Mouse (Mus musculus) retina, postnatal 7 days (tissue): ENCODE measurements at regions not wholly inside any gene's neighbourhood (a gene's known extent, or its start where the extent isn't known, plus 50 kb on each side); places are given as distances from the start of the nearest gene placed in this dataset.
"Not testable (repeated sequence)": the region's sequence is repeated elsewhere in the genome, so short reads cannot be mapped to it uniquely, and the experiment has no call there.

Source experiments
- DNase-seq: peaks from one replicate; pipeline ENCODE4 v3.0.0-alpha.2; 2012; ENCODE audit warnings: low read depth, low spot score

- not testable (repeated sequence) for DNase-seq
These were observed 235.4 kb upstream of the Cts3 start for GRCm38 (mm10) chr13:61805300-61805699.

DNA sequence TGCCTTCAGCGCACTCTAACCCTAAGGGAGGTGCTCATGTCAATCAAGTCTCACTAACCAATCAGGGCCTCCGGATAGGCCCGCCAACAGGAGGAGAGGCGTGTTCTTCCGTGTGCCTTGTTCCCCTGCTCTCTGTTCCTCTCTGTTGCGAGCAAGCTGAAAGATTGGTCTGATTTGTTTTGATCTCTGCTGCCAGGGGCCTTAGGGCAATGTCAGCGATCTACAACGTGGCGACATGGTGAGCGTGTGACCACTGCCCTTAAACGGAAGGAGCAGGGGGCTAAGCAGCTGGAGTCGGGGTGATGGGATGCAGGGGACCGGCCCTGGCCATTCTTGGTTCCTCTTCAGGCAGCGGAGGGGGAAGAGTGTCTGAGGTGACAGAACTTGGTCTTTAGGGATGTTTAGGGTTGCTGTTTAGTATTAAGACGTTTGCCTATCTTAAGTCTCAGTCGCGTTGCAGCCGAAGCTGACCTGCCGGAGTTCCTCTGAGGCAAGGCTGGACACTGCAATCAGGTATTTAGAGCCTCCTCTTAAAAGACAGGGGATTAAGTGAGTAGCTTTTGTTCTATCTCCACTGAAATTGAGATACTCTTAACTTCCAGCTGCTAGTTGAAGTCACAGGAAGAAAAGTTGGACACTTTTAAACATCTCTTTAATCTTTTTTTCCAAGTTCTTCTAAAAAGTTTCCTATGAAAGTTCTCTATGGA, 234.4 kb upstream of the Cts3 start:
- peak; percentile 8 for DNase-seq

DNA sequence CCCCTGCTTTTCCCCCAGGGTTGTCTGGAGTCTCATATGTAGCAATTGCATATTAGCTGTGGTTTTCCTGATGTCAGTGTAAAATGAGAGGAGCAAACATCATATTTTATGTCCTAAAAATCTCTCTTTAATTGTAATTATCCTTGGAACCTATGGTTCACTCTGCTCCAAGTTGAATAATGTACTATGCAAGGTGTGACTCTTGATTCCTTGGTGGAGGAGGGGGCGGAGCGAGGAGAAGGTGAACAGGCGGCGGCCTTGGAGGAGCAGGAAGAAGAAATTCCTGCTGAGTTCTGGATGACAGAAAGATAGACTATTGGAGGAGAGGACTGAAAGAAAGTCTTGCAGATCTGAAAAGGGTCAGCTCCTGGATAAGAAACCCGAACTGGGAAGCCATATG, 233.8 kb upstream of the Cts3 start:
- not testable (repeated sequence) for DNase-seq

- not testable (repeated sequence) for DNase-seq
These were observed 193.5 kb upstream of the Cts3 start for GRCm38 (mm10) chr13:61763457-61763856.
